Mouse (Mus musculus): ENCODE measurements around the gene Aim2. TPM values are rescaled to one million over a fixed set of nuclear protein-coding genes. Genes with fewer than 3 reads are reported as not detected.

The Aim2 gene
- polyA plus RNA-seq, 1 experiment from 2014 or later, result 4.4 TPM

DNA sequence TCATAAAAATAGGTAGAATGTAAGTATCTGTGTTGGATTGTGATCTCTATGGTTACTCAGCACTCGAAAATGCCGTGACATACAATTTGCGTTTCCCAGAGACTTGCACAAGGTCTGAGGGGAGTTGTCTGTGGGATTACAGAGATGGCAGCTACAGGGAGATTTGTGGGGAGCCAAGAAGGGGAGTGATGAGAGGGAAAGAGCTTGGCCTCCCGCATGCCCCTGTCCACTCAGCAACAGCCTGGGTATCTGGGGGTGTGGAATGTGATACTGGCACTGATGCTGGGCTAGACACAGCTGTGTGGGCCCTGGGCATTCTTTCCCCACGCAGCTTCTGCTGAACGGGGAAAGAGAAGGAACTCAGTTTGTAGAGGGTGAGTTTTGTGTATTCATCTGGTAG, 19.8 kb downstream of the Aim2 start:
- peaks cover 14% of the 10 kb centered on the region for H3K4me1 ChIP-seq (replicated peaks)
- H3K9me3 ChIP-seq, result no peaks in the 10 kb centered on the region
- no peak overlapping the region for H3K9ac ChIP-seq
- no peak for ATAC-seq
- no peaks in the 10 kb centered on the region for H3K36me3 ChIP-seq
- no peak overlapping the region for H3K27ac ChIP-seq
- peaks cover 29% of the 10 kb centered on the region for H3K27me3 ChIP-seq (replicated peaks)
- H3K4me2 ChIP-seq (replicated peaks), result no peak overlapping the region
- no peak overlapping the region for H3K4me3 ChIP-seq (replicated peaks)
- 68% methylated on average over 6 of the region's 6 CpGs for WGBS

DNA sequence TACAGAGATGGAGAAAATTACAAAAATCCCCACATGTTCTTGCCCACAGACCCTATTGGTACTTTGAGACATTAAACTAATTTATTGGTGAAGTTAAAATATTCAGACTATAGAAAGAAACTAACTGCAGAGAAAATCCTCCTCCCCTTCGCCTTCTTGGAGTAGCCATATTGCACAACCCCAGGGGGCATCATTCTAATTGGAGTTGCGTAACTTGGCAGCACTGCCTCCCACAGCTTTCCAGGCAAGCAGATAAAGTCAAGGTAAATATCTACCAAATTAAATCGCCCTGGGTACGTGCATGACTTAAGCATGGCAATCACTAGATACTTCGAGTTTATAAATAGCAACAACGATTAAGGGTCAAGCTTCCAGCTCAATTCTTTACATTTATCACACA, 20.9 kb downstream of the Aim2 start:
- H3K4me1 ChIP-seq (replicated peaks), result peaks cover 12% of the 10 kb centered on the region
- no peaks in the 10 kb centered on the region for H3K36me3 ChIP-seq
- H3K4me3 ChIP-seq (replicated peaks), result no peak overlapping the region
- 72% methylated on average over 6 of the region's 6 CpGs for WGBS
- no peak overlapping the region for H3K9ac ChIP-seq
- ATAC-seq, result no peak
- peaks cover 20% of the 10 kb centered on the region for H3K27me3 ChIP-seq (replicated peaks)
- H3K27ac ChIP-seq, result no peak overlapping the region
- no peaks in the 10 kb centered on the region for H3K9me3 ChIP-seq
- no peak overlapping the region for H3K4me2 ChIP-seq (replicated peaks)

DNA sequence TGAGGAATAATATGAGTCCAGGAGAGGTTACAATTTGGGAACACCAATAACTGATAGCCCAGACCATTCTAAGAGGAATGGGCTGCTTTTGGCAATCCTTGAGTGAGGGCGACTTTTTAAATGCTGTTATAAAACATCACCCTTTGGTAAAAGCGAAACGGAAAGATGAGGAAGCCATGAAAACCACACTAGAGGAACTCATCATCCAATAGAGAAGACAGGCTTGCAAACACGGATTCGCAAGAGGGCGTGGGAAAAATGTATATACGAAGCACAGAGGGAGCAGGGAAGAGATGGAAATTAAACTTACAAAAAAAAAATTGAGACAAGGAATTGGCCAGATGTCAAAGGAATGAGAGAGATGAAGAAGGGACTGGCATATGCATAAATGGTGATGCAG, 23.3 kb downstream of the Aim2 start:
- no peak overlapping the region for H3K4me2 ChIP-seq (replicated peaks)
- H3K9me3 ChIP-seq, result no peaks in the 10 kb centered on the region
- ATAC-seq, result no peak
- WGBS, result 74% methylated on average over 7 of the region's 7 CpGs
- no peak overlapping the region for H3K9ac ChIP-seq
- H3K27ac ChIP-seq, result no peak overlapping the region
- H3K36me3 ChIP-seq, result no peaks in the 10 kb centered on the region
- no peak overlapping the region for H3K4me3 ChIP-seq (replicated peaks)
- peaks cover 5% of the 10 kb centered on the region; the same call in 1 of the 2 replicates for H3K27me3 ChIP-seq (replicated peaks)
- H3K4me1 ChIP-seq (replicated peaks), result no peaks in the 10 kb centered on the region

DNA sequence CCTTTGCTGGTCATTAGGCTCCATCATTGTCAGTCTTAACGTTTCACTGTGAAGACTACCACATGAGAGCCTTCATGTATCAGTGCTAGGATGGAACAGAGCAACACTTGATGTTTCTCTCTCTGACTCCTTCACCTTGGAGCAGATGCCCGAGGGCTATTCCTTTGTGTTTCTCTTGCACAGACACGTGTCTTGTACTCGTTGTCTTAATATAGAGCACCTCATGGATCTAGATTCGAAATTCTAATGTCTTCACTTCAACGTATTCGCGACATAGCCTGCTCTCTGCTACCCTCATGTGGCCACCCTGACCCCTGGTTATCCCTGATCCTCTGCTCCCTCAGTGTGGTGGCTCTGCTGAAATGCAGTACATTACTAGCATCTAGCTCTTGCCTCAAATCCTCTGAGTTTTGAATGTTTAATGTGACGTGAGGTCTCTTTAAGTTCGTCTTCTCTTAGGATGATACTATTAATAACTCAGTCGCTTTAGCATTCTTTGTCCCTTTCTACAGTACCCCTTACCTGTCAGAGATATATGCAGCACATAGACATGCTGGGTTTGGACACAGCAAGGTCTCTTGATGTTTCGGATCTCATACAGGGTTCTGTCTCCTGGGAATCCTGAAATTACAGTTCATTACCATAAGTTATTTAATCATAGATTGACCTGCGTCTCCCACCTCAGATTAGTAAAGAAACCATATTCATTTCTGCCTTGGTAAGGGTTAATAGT, 26.9 kb downstream of the Aim2 start:
- Histone ChIP-seq H3K9me3 (no peaks in the 10 kb centered on the region), H3K9ac (no peak overlapping the region), H3K27me3 (replicated peaks) (no peaks in the 10 kb centered on the region), H3K27ac (no peak overlapping the region), H3K4me2 (replicated peaks) (no peak overlapping the region), H3K4me3 (replicated peaks) (no peak overlapping the region), H3K36me3 (no peaks in the 10 kb centered on the region), H3K4me1 (replicated peaks) (no peaks in the 10 kb centered on the region)
- ATAC-seq, result peak; percentile 59; the same call in 1 of the 2 replicates
- 33% methylated on average over 13 of the region's 13 CpGs for WGBS

DNA sequence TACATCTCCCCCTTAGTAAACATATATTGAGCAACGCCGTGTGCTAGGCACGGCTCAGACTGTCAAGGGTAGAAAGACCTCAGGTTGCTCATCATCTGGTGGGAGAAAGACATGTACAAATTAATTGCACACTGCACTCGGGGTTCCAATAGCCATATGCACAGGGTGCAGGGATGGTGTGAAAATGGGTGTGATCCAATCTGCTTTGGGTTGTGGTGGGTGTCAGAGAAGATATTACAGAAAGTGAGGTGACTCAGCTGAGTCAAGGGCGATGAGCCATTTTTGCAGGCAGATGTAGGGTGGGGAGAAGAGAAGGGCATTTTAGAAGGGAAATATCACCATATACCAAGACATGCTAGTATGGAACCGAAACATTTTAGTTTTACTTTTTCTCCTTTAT, 30.8 kb downstream of the Aim2 start:
- H3K9me3 ChIP-seq, result no peaks in the 10 kb centered on the region
- ATAC-seq, result no peak
- H3K4me3 ChIP-seq (replicated peaks), result no peak overlapping the region
- H3K9ac ChIP-seq, result no peak overlapping the region
- H3K36me3 ChIP-seq, result no peaks in the 10 kb centered on the region
- H3K27me3 ChIP-seq (replicated peaks), result no peaks in the 10 kb centered on the region
- H3K27ac ChIP-seq, result no peak overlapping the region
- WGBS, result 84% methylated on average over 6 of the region's 6 CpGs
- no peak overlapping the region for H3K4me2 ChIP-seq (replicated peaks)
- H3K4me1 ChIP-seq (replicated peaks), result no peaks in the 10 kb centered on the region

DNA sequence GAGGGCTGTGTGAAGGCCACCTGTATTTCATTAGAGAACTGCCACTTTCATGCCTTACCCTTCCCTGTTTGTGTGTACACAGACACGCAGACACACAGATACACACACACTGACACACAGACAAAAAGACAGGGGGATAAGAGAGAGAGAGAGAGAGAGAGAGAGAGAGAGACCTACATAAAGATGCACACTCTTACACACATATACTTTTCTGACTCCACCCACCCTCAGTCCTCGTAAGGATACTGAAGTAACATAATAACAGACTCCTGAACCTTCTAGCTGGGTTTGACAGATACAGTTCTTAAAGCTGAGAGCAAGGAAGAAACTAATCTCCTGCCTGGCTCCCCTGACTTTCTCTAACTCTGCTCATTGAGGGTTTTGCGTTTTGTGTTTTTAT, 38.8 kb downstream of the Aim2 start:
- WGBS, result 28% methylated on average over 3 of the region's 3 CpGs
- H3K4me1 ChIP-seq (replicated peaks), result 0 out of 2 replicates have a peak, but pooled peaks cover 5% of the 10 kb centered on the region
- H3K4me2 ChIP-seq (replicated peaks), result peak overlapping the region; percentile 40
- H3K36me3 ChIP-seq, result no peaks in the 10 kb centered on the region
- no peak overlapping the region for H3K27ac ChIP-seq
- no peak overlapping the region for H3K9ac ChIP-seq
- no peak for ATAC-seq
- no peaks in the 10 kb centered on the region for H3K9me3 ChIP-seq
- H3K4me3 ChIP-seq (replicated peaks), result no peak overlapping the region
- H3K27me3 ChIP-seq (replicated peaks), result no peaks in the 10 kb centered on the region

DNA sequence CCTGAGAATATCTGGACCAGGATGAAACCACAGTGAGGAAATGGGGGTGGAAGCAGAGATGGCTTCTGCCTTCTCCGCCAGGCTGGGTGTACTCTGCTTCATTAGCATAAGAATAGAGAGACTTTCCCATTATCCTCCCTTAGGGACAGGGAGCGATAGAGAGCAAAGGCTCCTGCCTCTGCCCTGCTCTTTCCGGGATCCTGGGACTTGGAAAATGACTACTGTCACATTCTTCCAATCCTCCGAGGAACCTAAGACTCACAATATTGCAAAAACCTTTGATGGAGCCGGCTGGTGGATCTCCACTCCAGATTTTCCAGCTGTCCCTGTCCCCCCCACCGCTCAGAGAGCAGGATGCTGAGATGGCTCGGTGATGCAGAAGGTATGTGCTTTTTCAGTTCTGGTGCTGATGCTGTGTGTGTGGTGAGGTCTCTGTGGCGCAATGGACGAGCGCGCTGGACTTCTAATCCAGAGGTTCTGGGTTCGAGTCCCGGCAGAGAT, 39.3 kb downstream of the Aim2 start:
- Histone ChIP-seq H3K4me1 (replicated peaks) (0 out of 2 replicates have a peak, but pooled peaks cover 5% of the 10 kb centered on the region), H3K36me3 (no peaks in the 10 kb centered on the region), H3K27ac (no peak overlapping the region), H3K27me3 (replicated peaks) (no peaks in the 10 kb centered on the region), H3K4me2 (replicated peaks) (peak overlapping the region; percentile 40), H3K9ac (no peak overlapping the region), H3K4me3 (replicated peaks) (no peak overlapping the region), H3K9me3 (no peaks in the 10 kb centered on the region)
- WGBS, result 14% methylated on average over 13 of the region's 13 CpGs
- peak; percentile 68 for ATAC-seq

DNA sequence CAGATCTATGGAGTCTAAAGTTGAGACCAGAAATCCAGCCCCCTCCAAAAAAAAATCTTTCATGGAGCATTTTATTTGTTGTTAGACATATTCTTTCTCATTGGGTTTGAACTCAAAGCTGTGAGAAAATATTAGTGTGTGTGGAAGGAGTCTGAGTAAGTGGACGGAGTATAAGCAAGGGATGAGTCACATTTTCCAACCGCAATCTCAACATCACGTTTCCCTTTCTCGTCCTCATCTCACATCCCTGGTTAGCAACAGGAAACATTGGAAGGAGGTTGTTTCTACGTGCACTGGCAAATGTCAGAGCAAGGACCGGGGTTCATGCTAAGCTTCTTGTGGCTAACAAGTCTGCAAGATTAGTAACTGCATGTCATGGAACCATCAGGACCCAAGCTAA, 41.1 kb downstream of the Aim2 start:
- Histone ChIP-seq H3K4me3 (replicated peaks) (no peak overlapping the region), H3K9me3 (no peaks in the 10 kb centered on the region), H3K9ac (no peak overlapping the region), H3K4me1 (replicated peaks) (0 out of 2 replicates have a peak, but pooled peaks cover 5% of the 10 kb centered on the region), H3K27me3 (replicated peaks) (no peaks in the 10 kb centered on the region), H3K36me3 (no peaks in the 10 kb centered on the region), H3K4me2 (replicated peaks) (no peak overlapping the region), H3K27ac (no peak overlapping the region)
- 76% methylated on average over 6 of the region's 6 CpGs for WGBS
- no peak for ATAC-seq

DNA sequence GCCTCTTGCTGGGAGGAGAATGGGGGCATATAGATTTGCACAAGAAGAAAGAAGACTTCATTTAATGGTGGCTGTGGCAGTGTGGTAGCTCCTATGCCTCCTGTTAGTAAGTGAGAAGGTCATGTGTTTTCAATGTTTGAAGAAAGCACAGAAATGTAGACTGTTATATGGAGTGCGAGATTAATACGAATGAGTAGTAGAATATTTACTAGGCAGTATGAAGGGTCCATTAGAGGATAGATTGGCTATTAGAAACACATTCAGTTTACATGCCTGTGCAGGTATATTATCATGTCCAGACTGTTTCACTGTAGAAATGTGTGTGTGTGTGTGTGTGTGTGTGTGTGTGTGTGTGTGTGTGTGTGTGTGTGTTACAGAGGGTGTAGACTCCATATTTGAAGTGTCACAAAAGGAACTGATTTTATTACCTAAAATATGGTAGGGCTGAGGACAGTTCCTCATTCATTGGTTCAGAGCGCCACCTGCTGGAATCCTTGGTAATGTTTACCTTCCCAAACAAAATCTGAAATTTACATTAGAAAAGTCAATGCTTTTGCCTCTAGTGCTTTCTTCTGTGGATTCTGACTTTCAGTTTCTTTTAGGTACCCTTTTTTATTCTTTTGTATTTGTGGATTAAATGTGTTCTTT, 47.8 kb downstream of the Aim2 start:
- no peak overlapping the region for H3K9ac ChIP-seq
- H3K36me3 ChIP-seq, result no peaks in the 10 kb centered on the region
- H3K4me1 ChIP-seq (replicated peaks), result no peaks in the 10 kb centered on the region
- no peak overlapping the region for H3K4me3 ChIP-seq (replicated peaks)
- no peak overlapping the region for H3K4me2 ChIP-seq (replicated peaks)
- 37% methylated on average over 3 of the region's 3 CpGs for WGBS
- no peak overlapping the region for H3K27ac ChIP-seq
- no peaks in the 10 kb centered on the region for H3K27me3 ChIP-seq (replicated peaks)
- no peaks in the 10 kb centered on the region for H3K9me3 ChIP-seq
- ATAC-seq, result no peak

DNA sequence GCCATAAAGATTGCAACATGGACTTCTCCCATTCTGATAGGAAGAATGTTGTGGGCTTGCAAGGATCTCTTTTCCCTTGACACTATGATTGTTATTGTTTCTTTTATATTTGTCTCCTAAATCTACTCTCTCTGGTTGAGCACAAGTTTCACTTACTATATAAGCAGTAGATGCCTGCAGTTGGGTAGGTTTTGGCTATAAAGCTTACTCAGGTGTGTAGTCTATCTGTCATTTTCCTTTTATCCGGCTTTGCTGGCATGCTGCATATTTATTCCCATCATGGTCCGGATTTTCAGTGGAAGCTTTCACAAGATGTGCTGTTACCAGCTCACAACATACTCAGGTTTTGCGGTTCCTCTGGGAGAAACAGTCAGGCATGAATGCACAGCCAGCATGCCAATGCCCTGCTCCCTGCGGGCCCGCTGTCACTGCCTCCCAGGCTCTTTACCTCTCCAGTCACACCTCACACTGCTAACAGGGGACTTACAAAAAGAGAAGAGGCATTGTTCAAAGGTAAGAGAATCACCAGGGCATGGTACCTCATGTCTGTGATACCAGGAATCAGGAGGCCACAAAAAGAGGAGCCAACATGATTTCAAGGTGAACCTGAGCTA, 54.1 kb downstream of the Aim2 start:
- Histone ChIP-seq H3K27me3 (replicated peaks) (no peaks in the 10 kb centered on the region), H3K4me2 (replicated peaks) (no peak overlapping the region), H3K4me1 (replicated peaks) (0 out of 2 replicates have a peak, but pooled peaks cover 2% of the 10 kb centered on the region), H3K4me3 (replicated peaks) (no peak overlapping the region), H3K9ac (no peak overlapping the region), H3K36me3 (no peaks in the 10 kb centered on the region), H3K9me3 (no peaks in the 10 kb centered on the region), H3K27ac (no peak overlapping the region)
- 72% methylated on average over 5 of the region's 5 CpGs for WGBS
- ATAC-seq, result no peak

DNA sequence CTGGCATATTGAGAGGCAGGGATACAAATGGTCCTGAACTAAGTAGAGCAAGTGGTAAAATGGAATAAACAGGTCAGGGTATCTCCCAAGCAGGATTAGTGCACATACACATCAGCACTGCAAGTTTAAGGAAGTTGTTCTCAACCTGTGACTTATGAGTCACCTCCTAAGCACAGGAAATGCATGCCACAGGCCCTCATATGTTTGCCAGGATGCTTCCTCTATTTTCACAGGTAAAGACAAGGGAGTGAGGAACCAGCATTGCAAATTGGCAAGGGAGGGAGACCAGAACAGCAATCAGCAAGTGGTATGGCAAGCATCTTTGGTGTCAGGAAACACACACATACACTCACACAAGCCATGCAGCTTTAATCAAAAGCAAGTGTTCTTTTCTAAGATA, 58.4 kb downstream of the Aim2 start:
- Histone ChIP-seq H3K27ac (no peak overlapping the region), H3K9me3 (no peaks in the 10 kb centered on the region), H3K4me1 (replicated peaks) (0 out of 2 replicates have a peak, but pooled peaks cover 2% of the 10 kb centered on the region), H3K36me3 (no peaks in the 10 kb centered on the region), H3K9ac (no peak overlapping the region), H3K27me3 (replicated peaks) (no peaks in the 10 kb centered on the region), H3K4me2 (replicated peaks) (no peak overlapping the region), H3K4me3 (replicated peaks) (no peak overlapping the region)
- ATAC-seq, result no peak

DNA sequence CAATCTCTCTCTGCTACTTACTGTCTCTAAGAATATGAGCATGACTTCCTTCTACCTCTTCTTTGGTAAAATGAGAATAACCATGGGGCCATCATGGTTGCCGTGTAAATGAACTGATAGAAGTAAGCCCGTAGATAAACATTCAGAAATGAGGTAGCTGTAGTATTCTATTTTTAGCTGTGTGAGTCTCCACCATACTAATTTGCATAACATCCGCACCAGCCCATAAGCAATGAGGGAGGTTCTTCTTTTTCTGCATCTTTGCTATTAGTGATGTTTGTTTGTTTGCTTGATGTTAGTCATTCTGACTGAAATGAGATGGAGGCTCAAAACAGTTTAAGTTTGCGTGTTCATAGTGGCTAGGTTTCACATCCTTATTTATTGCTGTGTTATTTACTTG, 61.2 kb downstream of the Aim2 start:
- Histone ChIP-seq H3K4me2 (replicated peaks) (no peak overlapping the region), H3K4me3 (replicated peaks) (no peak overlapping the region), H3K36me3 (no peaks in the 10 kb centered on the region), H3K9ac (no peak overlapping the region), H3K27ac (no peak overlapping the region), H3K9me3 (no peaks in the 10 kb centered on the region), H3K27me3 (replicated peaks) (no peaks in the 10 kb centered on the region), H3K4me1 (replicated peaks) (no peaks in the 10 kb centered on the region)
- 86% methylated on average over 4 of the region's 4 CpGs for WGBS
- ATAC-seq, result no peak
